Mouse (Mus musculus): Measurements from ENCODE around the gene Olfr1257. TPM values are rescaled to one million over a fixed set of nuclear protein-coding genes. Genes with fewer than 3 reads are reported as not detected.
"Not testable (repeated sequence)": the region's sequence is repeated elsewhere in the genome, so short reads cannot be mapped to it uniquely, and the experiment has no call there.

Olfr1257 gene
- polyA plus RNA-seq (2012; rRNA removed) = not detected in 2 replicates

DNA sequence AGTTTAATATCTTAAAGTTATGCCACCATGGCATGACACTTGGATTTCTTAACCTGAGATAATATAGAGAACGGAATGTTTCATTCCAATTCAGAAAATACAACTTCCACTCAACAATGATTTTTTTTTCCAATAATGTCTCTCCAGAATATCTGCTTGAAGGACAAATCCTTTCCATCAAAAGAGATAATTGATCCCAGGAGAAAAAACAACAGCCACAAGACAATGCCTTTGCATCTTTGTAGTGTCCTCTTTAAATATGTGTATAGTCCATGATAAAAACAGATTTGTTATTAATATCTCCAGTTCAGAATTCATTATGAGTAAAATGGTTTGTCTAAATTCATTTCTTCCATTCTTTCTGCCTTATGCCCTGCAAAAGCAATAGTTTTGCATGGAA lies at the start of gene Olfr1257:
Olfr1257 (plus strand) TSS at position 301 of the 400 bp plus-strand sequence.
- H3K4me3 ChIP-seq (ENCODE audit: insufficient read depth, low read length) = no peak within 1 kb of the TSS
- no peaks in the 10 kb centered on the region for H3K4me1 ChIP-seq (ENCODE audit: control insufficient read depth, insufficient read depth, low read length)
- H3K27ac ChIP-seq (ENCODE audit: insufficient read depth, low read length) = no peak within 1 kb of the TSS
- TF ChIP-seq POLR2A (IDR thresholded peaks at IDR 0.05; ENCODE audit: extremely low read depth, insufficient read depth, low read length) (no peak), CTCF (IDR thresholded peaks at IDR 0.05; ENCODE audit: extremely low read depth, insufficient read depth, low read length) (no peak)

DNA sequence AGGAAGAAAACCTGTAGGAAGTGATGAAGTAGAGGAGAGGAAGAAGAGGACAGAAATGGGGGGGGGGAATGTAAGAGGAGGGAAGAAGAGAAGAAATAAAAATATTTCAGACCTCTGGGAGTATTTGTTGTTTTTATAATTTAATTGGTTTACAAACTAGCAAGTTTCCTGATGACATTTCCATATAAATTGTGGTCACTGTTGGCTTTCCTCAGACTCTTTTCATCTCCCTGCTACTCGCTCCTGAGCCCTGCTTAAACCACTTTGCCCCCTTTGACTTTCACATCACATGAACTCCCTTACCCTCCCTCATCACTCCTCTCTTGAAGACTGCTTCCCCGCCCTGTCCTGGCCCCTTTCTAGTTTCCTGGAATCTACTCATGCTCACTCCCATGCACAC lies 36.8 kb upstream of the Olfr1257 start, which contains the start of gene Olfr1256:
Olfr1256 (minus strand) TSS at position 101 of the 400 bp plus-strand sequence.
- no peak within 1 kb of the TSS for H3K4me3 ChIP-seq (ENCODE audit: insufficient read depth, low read length)
- TF ChIP-seq POLR2A (IDR thresholded peaks at IDR 0.05; ENCODE audit: extremely low read depth, insufficient read depth, low read length) (no peak), CTCF (IDR thresholded peaks at IDR 0.05; ENCODE audit: extremely low read depth, insufficient read depth, low read length) (no peak)
- no peak within 1 kb of the TSS for H3K27ac ChIP-seq (ENCODE audit: insufficient read depth, low read length)
- H3K4me1 ChIP-seq (ENCODE audit: control insufficient read depth, insufficient read depth, low read length) = no peaks in the 10 kb centered on the region

GRCm38 (mm10) chr2:89848105-89848504 lies 30.1 kb upstream of the Olfr1257 start, which contains the start of gene Olfr48:
TSS of gene Olfr48 (minus strand) at chr2:89848205.
- Histone ChIP-seq H3K4me3 (ENCODE audit: insufficient read depth, low read length) (no peak within 1 kb of the TSS), H3K27ac (ENCODE audit: insufficient read depth, low read length) (no peak within 1 kb of the TSS), H3K4me1 (ENCODE audit: control insufficient read depth, insufficient read depth, low read length) (no peaks in the 10 kb centered on the region)
- no peak for TF ChIP-seq CTCF (IDR thresholded peaks at IDR 0.05; ENCODE audit: extremely low read depth, insufficient read depth, low read length)
- no peak for TF ChIP-seq POLR2A (IDR thresholded peaks at IDR 0.05; ENCODE audit: extremely low read depth, insufficient read depth, low read length)

DNA sequence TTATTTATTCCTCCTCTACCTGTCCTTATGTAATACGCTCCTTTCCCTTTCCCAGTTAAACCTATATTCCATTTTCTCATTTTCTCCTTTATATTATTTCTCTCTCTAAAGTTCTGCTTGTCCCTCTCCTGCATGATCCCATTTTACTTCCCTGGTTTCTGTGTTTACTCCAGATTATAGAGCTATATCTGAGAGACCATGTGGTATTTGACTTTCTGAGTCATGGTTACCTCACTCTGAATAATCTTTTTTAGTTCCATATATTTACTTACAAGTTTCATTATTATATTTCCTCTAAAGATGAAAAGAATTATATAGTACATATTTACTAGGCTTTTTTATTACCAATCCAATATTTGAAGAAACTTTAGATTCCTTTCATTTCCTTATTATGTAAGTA lies 29.0 kb upstream of the Olfr1257 start:
- no peak overlapping the region for H3K27ac ChIP-seq (ENCODE audit: insufficient read depth, low read length)
- H3K4me1 ChIP-seq (ENCODE audit: control insufficient read depth, insufficient read depth, low read length) = no peaks in the 10 kb centered on the region
- TF ChIP-seq POLR2A (IDR thresholded peaks at IDR 0.05; ENCODE audit: extremely low read depth, insufficient read depth, low read length) = no peak
- no peak for TF ChIP-seq CTCF (IDR thresholded peaks at IDR 0.05; ENCODE audit: extremely low read depth, insufficient read depth, low read length)
- H3K4me3 ChIP-seq (ENCODE audit: insufficient read depth, low read length) = no peak overlapping the region

DNA sequence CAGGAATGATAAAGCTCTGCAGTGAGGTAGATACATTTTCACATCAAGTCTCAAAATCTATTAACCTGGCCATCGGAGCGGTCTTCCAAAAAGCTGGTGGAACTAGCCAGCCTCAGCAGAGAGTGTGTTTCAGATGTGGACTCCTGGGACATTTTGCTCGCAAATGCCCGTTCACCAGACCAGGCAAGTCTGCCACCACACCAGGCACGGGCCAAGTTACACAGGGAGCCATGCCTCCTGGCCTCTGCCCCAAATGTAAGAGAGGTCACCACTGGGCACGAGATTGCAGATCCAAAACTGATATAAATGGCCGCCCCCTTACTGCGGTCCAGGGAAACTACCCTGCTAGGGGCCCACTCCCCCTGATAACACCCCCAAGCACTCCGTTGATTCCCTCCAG lies 34.4 kb downstream of the Olfr1257 start:
- H3K27ac ChIP-seq (ENCODE audit: insufficient read depth, low read length); H3K4me1 ChIP-seq (ENCODE audit: control insufficient read depth, insufficient read depth, low read length); H3K4me3 ChIP-seq (ENCODE audit: insufficient read depth, low read length): not testable (repeated sequence)

DNA sequence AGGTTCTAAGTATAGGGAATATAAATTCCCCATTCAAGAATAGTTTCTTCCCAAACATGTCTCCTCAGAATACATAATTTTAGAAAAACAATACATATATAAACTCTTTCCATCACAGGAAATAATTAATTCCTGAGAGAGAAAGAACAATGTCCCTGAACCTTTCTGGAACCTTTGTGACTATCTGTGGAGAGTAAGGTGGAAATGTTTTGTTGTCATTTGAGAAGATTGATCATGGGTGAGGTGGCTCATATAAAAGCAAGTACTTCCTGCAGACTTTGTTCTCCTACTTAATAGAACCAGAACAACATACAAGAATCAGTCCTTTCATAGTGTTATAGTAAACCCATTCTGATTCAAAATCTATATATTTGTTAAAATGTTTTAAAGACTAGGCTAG lies 48.8 kb downstream of the Olfr1257 start, which contains the start of gene Olfr1258:
Olfr1258 (plus strand) TSS at position 301 of the 400 bp plus-strand sequence.
- Histone ChIP-seq H3K27ac (ENCODE audit: insufficient read depth, low read length) (no peak within 1 kb of the TSS), H3K4me3 (ENCODE audit: insufficient read depth, low read length) (no peak within 1 kb of the TSS), H3K4me1 (ENCODE audit: control insufficient read depth, insufficient read depth, low read length) (no peaks in the 10 kb centered on the region)
- no peak for TF ChIP-seq POLR2A (IDR thresholded peaks at IDR 0.05; ENCODE audit: extremely low read depth, insufficient read depth, low read length)
- no peak for TF ChIP-seq CTCF (IDR thresholded peaks at IDR 0.05; ENCODE audit: extremely low read depth, insufficient read depth, low read length)

Other genes with a start within 250 kb of the Olfr1257 start
- gene Olfr1249, start 243.5 kb upstream of the Olfr1257 start, polyA plus RNA-seq (2012; rRNA removed) = not detected in 2 replicates
- gene Olfr1250, start 217.0 kb upstream of the Olfr1257 start, polyA plus RNA-seq (2012; rRNA removed) = not detected in 2 replicates
- not detected in 2 replicates for gene Olfr1251, start 206.5 kb upstream of the Olfr1257 start, polyA plus RNA-seq (2012; rRNA removed)
- not detected in 2 replicates for gene Olfr1252, start 153.4 kb upstream of the Olfr1257 start, polyA plus RNA-seq (2012; rRNA removed)
- not detected in 2 replicates for gene Olfr1253, start 121.3 kb upstream of the Olfr1257 start, polyA plus RNA-seq (2012; rRNA removed)
- gene Olfr1254, start 84.8 kb upstream of the Olfr1257 start, polyA plus RNA-seq (2012; rRNA removed) = not detected in 2 replicates
- gene Olfr1255, start 66.4 kb upstream of the Olfr1257 start, polyA plus RNA-seq (2012; rRNA removed) = not detected in 2 replicates
- gene Olfr1256, start 36.9 kb upstream of the Olfr1257 start, polyA plus RNA-seq (2012; rRNA removed) = not detected in 2 replicates
- gene Olfr48, start 30.2 kb upstream of the Olfr1257 start, polyA plus RNA-seq (2012; rRNA removed) = not detected in 2 replicates
- gene Olfr1258, start 48.9 kb downstream of the Olfr1257 start, polyA plus RNA-seq (2012; rRNA removed) = not detected in 2 replicates
- not detected in 2 replicates for gene Olfr1259, start 70.2 kb downstream of the Olfr1257 start, polyA plus RNA-seq (2012; rRNA removed)
- gene Olfr1260, start 95.9 kb downstream of the Olfr1257 start, polyA plus RNA-seq (2012; rRNA removed) = not detected in 2 replicates
- gene Olfr1261, start 112.8 kb downstream of the Olfr1257 start, polyA plus RNA-seq (2012; rRNA removed) = not detected in 2 replicates
- not detected in 2 replicates for gene Olfr1262, start 121.7 kb downstream of the Olfr1257 start, polyA plus RNA-seq (2012; rRNA removed)
- gene Olfr1263, start 133.7 kb downstream of the Olfr1257 start, polyA plus RNA-seq (2012; rRNA removed) = not detected in 2 replicates
- gene Olfr1264, start 147.1 kb downstream of the Olfr1257 start, polyA plus RNA-seq (2012; rRNA removed) = not detected in 2 replicates
- not detected in 2 replicates for gene Olfr1265, start 156.9 kb downstream of the Olfr1257 start, polyA plus RNA-seq (2012; rRNA removed)
- gene Olfr140, start 185.2 kb downstream of the Olfr1257 start, polyA plus RNA-seq (2012; rRNA removed) = not detected in 2 replicates
- gene Olfr1269, start 243.0 kb downstream of the Olfr1257 start, polyA plus RNA-seq (2012; rRNA removed) = not detected in 2 replicates

Measured in cortical plate, adult 2 months (tissue).